Mouse (Mus musculus) left cerebral cortex, adult 9 months (tissue): ENCODE measurements around the gene Tmem14c.

ENCODE experiments used
- DNase-seq, 2 experiments: peaks; one replicate each; pipeline ENCODE4 v3.0.0; 2022; ENCODE audit warnings: low spot score in 2 of 2

The Tmem14c gene

DNA sequence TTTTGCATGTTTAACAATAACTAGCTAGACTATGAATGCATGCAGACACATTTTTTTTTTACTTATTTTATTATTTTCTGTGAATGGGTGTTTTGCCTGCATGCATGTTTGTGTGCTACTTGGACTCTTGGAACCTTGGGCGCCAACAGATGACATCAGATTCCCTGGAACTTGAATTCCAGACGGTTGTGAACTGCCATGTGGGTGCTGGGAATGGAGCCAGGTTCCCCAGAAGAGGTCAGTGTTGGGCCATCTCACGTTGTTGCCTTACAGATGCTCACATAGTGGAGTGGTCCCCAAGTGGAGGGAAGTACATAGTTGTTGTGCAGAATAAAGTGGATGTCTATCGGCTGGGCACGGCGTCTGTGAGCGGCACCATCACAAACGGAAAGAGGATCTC, 7.1 kb upstream of the Tmem14c start:
- DNase-seq: no peak

DNA sequence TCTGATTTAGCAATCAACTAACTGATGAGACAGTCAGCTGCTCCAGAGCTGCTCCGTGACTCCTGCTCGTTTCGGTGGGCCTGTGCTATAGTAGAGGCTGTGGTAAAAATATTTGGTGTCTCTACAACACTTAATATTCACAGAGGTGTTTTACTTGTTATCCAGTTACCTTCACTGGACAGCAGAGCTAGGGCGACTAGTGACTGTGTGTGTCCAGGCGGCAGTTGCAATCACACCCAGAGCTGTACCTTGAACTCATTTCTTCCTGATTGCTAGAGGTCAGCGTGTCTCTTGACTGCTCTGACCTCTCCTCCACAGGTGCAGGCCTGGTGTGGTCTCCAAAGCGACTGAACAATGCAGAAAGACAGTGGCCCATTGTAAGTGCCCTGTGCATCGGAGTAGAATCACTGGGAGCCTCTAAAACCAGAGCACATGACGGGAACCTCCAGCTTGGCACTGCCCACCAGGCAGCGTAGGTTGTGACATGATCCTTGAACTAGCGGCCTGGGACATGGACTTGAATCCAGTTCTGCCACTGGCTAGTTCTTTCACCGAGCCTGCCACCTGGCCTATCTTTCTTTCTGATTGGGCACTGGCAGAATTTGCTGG, 809 bp downstream of the Tmem14c start:
- no peak for DNase-seq

DNA sequence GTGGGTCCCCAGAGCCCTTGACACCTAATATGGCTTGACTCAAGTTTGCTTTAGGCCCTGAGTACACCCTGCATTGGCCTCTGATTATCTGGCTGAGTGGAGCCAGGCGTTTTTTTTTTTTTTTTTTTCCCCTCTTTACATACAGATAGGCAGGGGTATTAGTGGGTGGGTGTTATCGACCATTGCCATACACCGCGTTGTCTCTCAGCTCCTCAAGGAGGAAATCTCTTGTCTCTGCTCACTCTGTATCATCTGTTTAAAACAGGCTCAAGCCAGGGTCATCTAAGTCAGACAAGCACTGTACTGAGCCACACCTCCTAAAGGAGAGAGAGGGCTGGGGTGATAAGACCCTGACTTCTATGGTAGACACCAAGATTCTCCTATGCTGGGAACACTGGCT, 1.7 kb downstream of the Tmem14c start:
- no peak for DNase-seq

DNA sequence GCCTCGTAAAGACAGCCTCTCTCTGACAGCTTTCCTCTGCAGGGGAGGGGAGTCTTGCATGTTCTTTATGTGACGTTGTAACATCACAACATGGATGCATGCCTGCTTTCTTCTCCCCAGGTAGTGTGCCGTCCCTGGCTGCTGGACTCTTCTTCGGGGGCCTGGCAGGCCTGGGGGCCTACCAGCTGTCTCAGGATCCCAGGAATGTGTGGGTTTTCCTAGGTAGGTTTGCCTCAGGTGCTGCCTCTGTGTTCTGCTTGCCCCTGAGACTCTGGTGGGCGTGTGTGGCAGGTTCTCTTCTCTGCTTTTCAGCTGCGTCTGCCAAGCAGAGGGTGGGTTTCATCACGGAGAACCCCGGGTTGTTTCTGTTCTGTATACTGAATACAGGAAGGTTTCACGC, 2.1 kb downstream of the Tmem14c start:
- no peak for DNase-seq

DNA sequence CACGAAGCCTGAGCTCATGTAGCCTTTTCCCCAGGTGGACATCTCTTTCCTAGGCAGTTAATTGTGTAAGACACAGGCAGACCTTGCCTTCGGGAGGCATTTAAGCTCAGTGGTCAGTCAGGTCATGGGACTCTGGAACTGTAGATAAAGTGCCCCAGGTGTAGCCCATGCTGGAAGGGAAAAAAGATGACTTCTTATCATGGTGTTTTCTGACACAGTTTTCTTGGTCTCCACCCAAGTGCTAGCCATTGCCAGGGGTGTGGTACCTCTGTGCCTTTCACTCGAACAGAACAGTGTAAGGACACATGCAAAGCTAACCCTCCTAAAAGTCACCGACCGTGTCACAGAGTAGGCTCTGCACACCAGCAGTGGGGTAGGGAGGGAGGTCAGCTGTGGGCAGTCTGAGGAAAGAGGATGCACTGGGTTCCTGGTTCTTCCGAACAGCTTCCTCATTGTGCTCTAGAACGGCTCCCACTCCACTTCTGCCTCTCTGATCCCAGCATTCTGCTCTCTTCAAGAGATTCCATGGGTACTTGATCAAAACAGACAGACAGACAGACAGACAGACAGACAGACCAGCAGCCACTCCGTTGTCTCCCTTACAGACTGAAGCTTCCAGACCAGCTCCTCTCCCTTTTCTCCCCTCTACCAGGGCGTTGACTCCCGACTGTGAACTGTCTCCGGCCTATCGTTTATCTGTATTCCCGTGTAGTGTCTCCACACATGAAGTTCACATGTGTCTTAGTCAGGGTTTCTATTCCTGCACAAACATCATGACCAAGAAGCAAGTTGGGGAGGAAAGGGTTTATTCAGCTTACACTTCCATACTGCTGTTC, 2.9 kb downstream of the Tmem14c start:
- no peak for DNase-seq

DNA sequence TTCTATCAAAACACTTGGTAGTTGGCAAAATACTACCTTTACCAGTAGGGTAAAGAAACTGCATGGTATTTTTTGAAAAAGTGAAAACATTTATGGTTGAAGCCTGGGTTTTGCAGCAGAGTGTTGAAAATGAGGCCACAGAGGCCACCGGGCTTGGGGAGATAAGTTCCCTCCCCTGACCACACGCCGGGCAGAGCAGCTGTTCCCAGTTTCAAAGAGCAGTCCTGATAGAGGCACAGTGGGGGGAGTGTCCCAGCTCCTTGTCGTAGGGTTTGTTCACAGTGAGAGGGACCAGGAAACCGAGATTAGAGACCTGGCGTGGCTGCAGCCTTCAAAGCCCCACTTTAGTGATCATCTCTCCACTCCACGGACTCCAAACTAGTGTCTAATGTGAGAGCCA, 4.4 kb downstream of the Tmem14c start:
- DNase-seq: no peak

DNA sequence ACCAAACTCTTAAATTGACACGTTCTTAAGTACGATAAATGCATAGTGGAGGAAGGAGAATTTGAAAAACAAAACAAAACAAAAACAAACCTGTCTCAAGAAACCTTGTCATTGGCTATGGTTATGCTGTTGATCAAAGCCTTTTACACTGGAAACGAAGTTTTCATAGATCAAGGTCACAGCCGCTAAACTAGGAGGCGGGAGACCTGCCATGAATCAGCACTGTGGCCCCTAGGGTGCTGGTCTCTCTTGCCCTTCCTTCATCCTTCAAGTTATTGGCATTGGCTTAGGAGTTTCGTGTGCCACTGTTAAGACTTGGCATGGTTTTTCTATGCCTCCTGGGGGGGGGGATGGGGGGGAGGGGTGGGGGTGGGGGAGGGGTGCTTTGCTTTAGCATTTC, 5.5 kb downstream of the Tmem14c start:
- DNase-seq: no peak

DNA sequence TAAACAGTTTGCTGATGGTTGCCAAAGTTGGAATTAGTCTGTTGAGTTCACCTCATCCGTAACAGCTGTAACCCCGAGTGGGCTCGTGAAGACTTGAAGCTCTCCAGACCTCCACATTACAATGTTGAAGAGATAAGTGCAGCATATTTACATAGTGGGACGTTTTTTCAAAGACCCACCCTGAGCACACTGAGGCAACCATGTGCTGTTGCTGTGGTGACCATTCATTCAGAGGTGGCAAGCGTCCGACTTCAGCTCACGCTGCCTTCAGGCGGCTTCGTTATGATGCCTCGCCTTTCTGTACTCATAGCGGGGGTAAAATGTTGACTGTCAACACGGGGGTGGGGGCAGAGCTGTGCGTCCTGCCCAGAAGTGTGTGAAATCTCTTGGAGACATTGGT, 6.0 kb downstream of the Tmem14c start:
- DNase-seq: no peak

DNA sequence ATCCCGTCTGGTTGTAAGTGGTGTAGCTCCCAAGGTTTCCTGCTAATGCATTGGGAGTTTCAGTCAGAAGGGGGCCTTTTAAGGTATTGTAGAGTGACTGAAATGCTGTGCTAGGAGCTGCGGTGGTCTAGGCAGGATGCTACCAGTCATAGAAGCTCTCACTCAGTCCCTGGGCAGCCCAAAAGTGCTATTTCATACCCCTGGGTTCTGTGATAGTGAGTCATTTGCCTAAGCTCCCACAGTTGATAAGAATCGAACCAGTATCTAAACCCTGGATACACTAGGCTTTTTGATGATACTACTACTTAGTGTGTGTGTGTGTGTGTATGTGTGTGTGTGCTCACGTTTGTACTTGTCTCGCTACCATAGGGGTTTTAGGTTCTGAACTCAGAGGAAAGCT, 14.0 kb downstream of the Tmem14c start:
- DNase-seq: no peak

DNA sequence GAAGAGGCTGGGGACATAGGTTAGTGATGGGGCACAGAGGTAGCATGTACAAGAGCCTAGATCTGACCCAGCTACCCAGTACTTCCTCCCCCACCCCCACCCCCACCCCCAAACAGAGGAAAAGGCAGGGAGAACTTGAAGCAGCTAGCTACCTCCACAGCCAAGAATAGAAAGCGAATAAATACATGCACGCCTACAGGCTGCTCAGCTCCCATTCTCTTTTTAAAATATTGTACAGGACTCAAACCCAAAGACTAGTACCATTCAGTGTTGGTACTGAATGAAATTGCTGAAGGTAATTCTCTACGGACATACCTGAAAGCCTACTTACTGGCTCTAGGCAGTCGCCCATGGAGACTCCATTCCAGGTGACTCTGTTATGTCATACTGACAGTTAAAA, 26.4 kb downstream of the Tmem14c start:
- no peak for DNase-seq

DNA sequence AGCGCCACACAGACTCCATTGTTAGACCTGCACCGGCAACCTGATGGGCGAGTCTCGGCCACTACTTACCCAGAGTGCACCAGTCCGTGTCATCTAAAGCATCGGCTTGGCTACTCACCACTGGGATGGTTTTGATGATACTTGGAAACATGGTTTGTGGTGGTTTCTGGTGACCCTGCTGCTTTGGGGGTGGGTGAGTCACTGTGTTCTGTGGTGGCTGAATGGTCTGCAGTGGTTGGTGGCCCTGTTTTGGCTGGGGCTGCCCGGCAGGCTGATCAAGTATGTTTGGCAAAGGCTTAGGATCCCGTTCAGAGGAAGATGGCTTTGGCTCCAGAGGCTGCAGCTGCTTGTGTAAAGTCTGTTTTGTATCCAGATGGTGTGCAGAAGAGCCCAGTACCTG, 29.8 kb downstream of the Tmem14c start:
- DNase-seq: no peak

DNA sequence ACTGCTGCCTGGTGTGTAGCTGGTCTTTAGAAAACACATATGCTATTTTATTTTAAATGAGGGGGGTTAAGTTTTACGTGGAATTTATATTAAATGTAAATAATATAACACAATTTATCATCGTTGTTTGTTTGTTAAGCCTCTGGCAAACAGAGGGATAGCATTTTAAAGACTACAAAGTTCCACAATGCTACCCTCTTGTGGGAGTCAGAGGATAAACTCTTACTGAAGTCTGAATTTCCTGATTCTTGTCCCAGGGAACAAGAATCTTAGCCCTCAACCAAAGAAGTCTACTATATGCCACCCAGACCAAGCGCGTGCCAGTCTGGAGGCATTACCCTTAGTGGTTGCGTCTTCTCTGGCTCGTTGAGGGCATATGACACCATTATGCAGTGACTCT, 31.2 kb downstream of the Tmem14c start:
- no peak for DNase-seq

DNA sequence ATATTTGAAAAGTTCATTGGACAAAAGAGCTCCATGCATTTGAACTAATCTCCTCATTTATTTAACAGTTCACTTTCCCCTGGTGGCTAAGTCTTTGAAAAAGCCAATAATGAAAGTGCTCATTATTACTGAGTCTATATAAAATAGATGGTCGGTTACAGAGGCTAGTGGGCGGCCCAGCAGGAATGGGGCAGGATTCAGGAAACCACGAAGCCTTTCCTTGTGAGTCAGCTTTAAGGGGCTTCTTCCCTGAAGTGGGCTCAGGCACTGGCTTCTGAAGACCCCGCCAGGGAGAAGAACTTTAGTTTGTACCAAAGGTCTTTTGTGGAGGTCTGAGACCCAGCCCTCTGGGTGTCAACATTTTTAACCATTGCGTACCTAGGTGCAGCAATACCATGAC, 35.9 kb downstream of the Tmem14c start:
- DNase-seq: no peak

DNA sequence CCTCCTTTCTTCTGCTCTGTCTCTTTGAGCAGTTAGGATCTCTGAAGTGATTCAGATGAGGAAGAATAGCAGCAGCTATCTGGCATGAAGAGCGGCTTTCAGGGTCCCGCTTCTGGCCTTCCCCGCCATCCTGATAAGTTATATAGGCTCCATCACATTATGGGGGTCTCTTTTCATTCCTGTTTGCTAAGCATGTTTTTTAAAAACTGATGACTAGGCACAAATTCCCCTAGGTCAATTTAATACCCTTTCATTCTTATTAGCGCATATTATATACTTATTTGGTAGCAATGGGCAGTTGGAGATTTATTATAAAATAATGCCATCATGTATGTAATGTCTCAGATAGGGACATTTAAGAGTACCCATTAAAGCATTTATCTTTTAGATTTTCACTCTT, 51.5 kb downstream of the Tmem14c start:
- DNase-seq: no peak

DNA sequence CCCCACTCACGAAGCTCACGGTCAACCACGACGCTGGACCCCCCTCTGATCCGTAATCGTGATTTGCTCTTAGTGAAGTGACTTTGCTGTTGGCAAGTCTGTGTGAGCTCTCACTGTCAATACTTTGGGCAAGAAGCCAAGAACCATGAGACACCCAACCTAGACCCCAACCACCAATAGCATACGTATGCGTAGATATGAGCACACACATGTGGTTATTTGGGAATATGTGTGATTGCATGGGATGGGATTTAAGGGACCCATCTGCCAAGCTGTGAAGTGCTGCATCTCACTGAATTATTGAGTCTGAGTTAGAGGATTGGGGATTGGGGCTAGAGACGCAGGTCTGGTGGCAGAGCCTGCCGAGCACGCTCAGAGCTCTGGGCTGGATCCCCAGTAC, 55.5 kb downstream of the Tmem14c start:
- DNase-seq: no peak
